In the genomic region with DNA sequence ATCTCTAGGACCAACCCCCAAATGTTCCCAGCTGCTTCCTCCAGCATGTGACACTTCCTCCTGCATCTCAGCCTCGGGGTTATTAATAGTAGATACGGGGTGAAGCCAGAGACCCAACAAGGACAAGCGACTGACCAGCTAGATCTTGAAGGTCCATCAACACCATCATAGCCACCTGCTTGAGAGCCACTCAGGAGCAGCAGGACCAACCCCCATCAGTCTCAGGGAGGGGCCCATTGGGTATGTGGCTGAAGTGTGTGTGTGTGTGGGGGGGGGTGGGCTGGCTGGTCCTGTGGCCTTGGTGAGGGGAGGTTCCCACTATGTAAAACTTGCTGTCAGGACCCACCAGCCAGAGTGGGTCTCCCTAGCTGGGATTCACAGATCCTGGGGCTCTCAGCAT, we compare ENCODE assay signal across 28 mouse cellular contexts. TPM values are rescaled to one million over a fixed set of nuclear protein-coding genes. Genes with fewer than 3 reads are reported as not detected.
A peak's percentile ranks its signal among the peaks of the same experiment; 100 is the strongest.
DNase-seq lines count a peak whose midpoint lies in the region; ATAC-seq and TF ChIP-seq lines count a peak whose summit lies in the region.
"Had no signal": no experiment of that assay in that cellular context is flagged by ENCODE, and none has a peak within 500 bp of the region (broad histone marks: within the 10 kb centered on the region; RNA-seq: fewer than 3 reads in every experiment).

No protein-coding gene starts in this region.

- ATAC-seq in intestine, embryonic 16.5 days, result no peak
- no peak for ATAC-seq in intestine, embryonic 15.5 days
- peak; percentile 50 for ATAC-seq in heart, embryonic 16.5 days (replicated peaks; ENCODE audit: extremely low read depth, insufficient read depth, low FRiP score)
- ATAC-seq: forebrain, embryonic 13.5 days; liver, embryonic 12.5 days; Patski had no signal

- peak overlapping the region; percentile 45; the same call in 1 of the 2 replicates for H3K4me3 ChIP-seq in gastrocnemius, adult 2 months
- H3K4me3 ChIP-seq in intestine, embryonic 16.5 days (ENCODE audit: low read length), result no peak overlapping the region
- no peak overlapping the region for H3K4me3 ChIP-seq in intestine, embryonic 15.5 days (replicated peaks)
- no peak overlapping the region for H3K4me3 ChIP-seq in CH12.LX (replicated peaks in 1 of 3; ENCODE audit: low read depth in 2 of 3, low read length in 2 of 3, poor library complexity in 1 of 3)
- peak overlapping the region; percentile 66 for H3K4me3 ChIP-seq in heart, embryonic 16.5 days (ENCODE audit: low read length)
- H3K4me3 ChIP-seq: embryonic facial prominence, embryonic 12.5 days; erythroblast, embryonic 14.5 days; forebrain, embryonic 13.5 days; left cerebral cortex, adult 2 months; liver, embryonic 12.5 days; lung, embryonic 15.5 days; midbrain, embryonic 12.5 days; neural tube, embryonic 15.5 days had no signal

- dilution Hi-C loops in CH12.LX (cut with MboI; ENCODE audit: extremely low pct_ligation_motif_present, extremely low pct_unique_long_range_greater_than_20kb, low sequenced_read_pairs), result no loop called here

- no peak for DNase-seq in gastrocnemius, adult 2 months
- DNase-seq in gastrocnemius, postnatal 14 days, result no peak
- no peak for DNase-seq in CH12.LX (ENCODE audit: extremely low read depth)
- no peak for DNase-seq in left cerebral cortex, adult 18-20 months (ENCODE audit: low spot score in 2 of 2)
- DNase-seq in cerebellum, adult 18-20 months, result no peak
- DNase-seq: adrenal gland, adult 8-10 months; cerebellum, postnatal 10 days; gastrocnemius, postnatal 36 days; kidney, adult 8-10 months; kidney, postnatal 14 days; left cerebral cortex, postnatal 4 days; right cerebral cortex, postnatal 14 days; thymus, postnatal 14 days had no signal

- H3K4me2 ChIP-seq in intestine, embryonic 16.5 days (ENCODE audit: low read depth, low read length), result no peak overlapping the region
- no peak overlapping the region for H3K4me2 ChIP-seq in intestine, embryonic 15.5 days (replicated peaks)
- no peak overlapping the region; the same call in 1 of the 2 replicates for H3K4me2 ChIP-seq in CH12.LX (ENCODE audit: insufficient read depth, low read depth, poor library complexity, severe bottlenecking)
- peak overlapping the region; percentile 69 for H3K4me2 ChIP-seq in heart, embryonic 16.5 days (ENCODE audit: low read depth, low read length)
- H3K4me2 ChIP-seq: embryonic facial prominence, embryonic 12.5 days; forebrain, embryonic 13.5 days; liver, embryonic 12.5 days; lung, embryonic 15.5 days; midbrain, embryonic 12.5 days; neural tube, embryonic 15.5 days had no signal

- WGBS in intestine, embryonic 16.5 days, result 79% methylated on average over 3 of the region's 3 CpGs
- 71% methylated on average over 3 of the region's 3 CpGs for WGBS in intestine, embryonic 15.5 days
- 27% methylated on average over 3 of the region's 3 CpGs for WGBS in heart, embryonic 16.5 days

- H3K9ac ChIP-seq in intestine, embryonic 16.5 days (ENCODE audit: low read depth, low read length), result 0 out of 2 replicates have a peak overlapping the region, but pooled peaks have one; percentile 22
- no peak overlapping the region for H3K9ac ChIP-seq in intestine, embryonic 15.5 days
- 0 out of 2 replicates have a peak overlapping the region, but pooled peaks have one; percentile 6 for H3K9ac ChIP-seq in CH12.LX (ENCODE audit: insufficient read depth, low read depth)
- H3K9ac ChIP-seq in heart, embryonic 16.5 days (ENCODE audit: low read length), result peak overlapping the region; percentile 88
- H3K9ac ChIP-seq: embryonic facial prominence, embryonic 12.5 days; forebrain, embryonic 13.5 days; liver, embryonic 12.5 days; lung, embryonic 15.5 days; midbrain, embryonic 12.5 days; neural tube, embryonic 15.5 days had no signal

- H3K9me3 ChIP-seq in intestine, embryonic 16.5 days (ENCODE audit: control insufficient read depth, low read length), result no peaks in the 10 kb centered on the region
- H3K9me3 ChIP-seq in intestine, embryonic 15.5 days, result no peaks in the 10 kb centered on the region
- H3K9me3 ChIP-seq in CH12.LX (replicated peaks; ENCODE audit: low read length), result peaks cover 4% of the 10 kb centered on the region
- no peaks in the 10 kb centered on the region for H3K9me3 ChIP-seq in heart, embryonic 16.5 days (replicated peaks; ENCODE audit: control insufficient read depth, low read length)
- H3K9me3 ChIP-seq: embryonic facial prominence, embryonic 12.5 days; forebrain, embryonic 13.5 days; liver, embryonic 12.5 days; lung, embryonic 15.5 days; midbrain, embryonic 12.5 days; neural tube, embryonic 15.5 days had no signal

- in situ Hi-C loops in CH12.LX (cut with MboI; ENCODE audit: low pct_ligation_motif_present, low pct_unique_long_range_greater_than_20kb, low sequenced_read_pairs), result no loop called here

- intact Hi-C loops in gastrocnemius, adult 2 months (cut with DNase I), result no loop called here
- intact Hi-C loops in gastrocnemius, postnatal 14 days (cut with DNase I; ENCODE audit: low total_unique reads), result no loop called here

- no peaks in the 10 kb centered on the region for H3K36me3 ChIP-seq in intestine, embryonic 16.5 days (ENCODE audit: control insufficient read depth, insufficient read depth, low read length)
- no peaks in the 10 kb centered on the region for H3K36me3 ChIP-seq in intestine, embryonic 15.5 days
- peaks cover 0 to 5% of the 10 kb centered on the region in 2 experiments for H3K36me3 ChIP-seq in CH12.LX (replicated peaks in 1 of 2; ENCODE audit: control insufficient read depth in 1 of 2, insufficient read depth in 1 of 2, low read length in 1 of 2)
- peaks cover 28% of the 10 kb centered on the region for H3K36me3 ChIP-seq in heart, embryonic 16.5 days (ENCODE audit: control insufficient read depth, insufficient read depth)
- H3K36me3 ChIP-seq: embryonic facial prominence, embryonic 12.5 days; liver, embryonic 12.5 days; lung, embryonic 15.5 days; midbrain, embryonic 12.5 days; neural tube, embryonic 15.5 days had no signal

- H3K4me1 ChIP-seq in intestine, embryonic 16.5 days (ENCODE audit: control insufficient read depth, insufficient read depth, low read length), result 0 out of 2 replicates have a peak, but pooled peaks cover 3% of the 10 kb centered on the region
- H3K4me1 ChIP-seq in intestine, embryonic 15.5 days (replicated peaks), result no peaks in the 10 kb centered on the region
- peaks cover 35 to 77% of the 10 kb centered on the region in 2 experiments for H3K4me1 ChIP-seq in CH12.LX (ENCODE audit: control insufficient read depth in 1 of 2, insufficient read depth in 2 of 2)
- peaks cover 33% of the 10 kb centered on the region for H3K4me1 ChIP-seq in heart, embryonic 16.5 days (ENCODE audit: control insufficient read depth, insufficient read depth, low read length)
- H3K4me1 ChIP-seq: embryonic facial prominence, embryonic 12.5 days; forebrain, embryonic 13.5 days; liver, embryonic 12.5 days; lung, embryonic 15.5 days; neural tube, embryonic 15.5 days had no signal

- no peaks in the 10 kb centered on the region for H3K27me3 ChIP-seq in intestine, embryonic 16.5 days (replicated peaks; ENCODE audit: control insufficient read depth, insufficient read depth, low read length)
- H3K27me3 ChIP-seq in intestine, embryonic 15.5 days (replicated peaks), result no peaks in the 10 kb centered on the region
- H3K27me3 ChIP-seq in CH12.LX (replicated peaks), result no peaks in the 10 kb centered on the region
- no peaks in the 10 kb centered on the region for H3K27me3 ChIP-seq in heart, embryonic 16.5 days (ENCODE audit: control insufficient read depth, insufficient read depth, low read length)
- H3K27me3 ChIP-seq: embryonic facial prominence, embryonic 12.5 days; forebrain, embryonic 13.5 days; liver, embryonic 12.5 days; lung, embryonic 15.5 days; midbrain, embryonic 12.5 days; neural tube, embryonic 15.5 days; Patski had no signal

- no peak for TF ChIP-seq RAD21 in CH12.LX (IDR thresholded peaks at IDR 0.05; ENCODE audit: low read depth, low read length)

- peak overlapping the region; percentile 57 for H3K27ac ChIP-seq in gastrocnemius, adult 2 months
- no peak overlapping the region for H3K27ac ChIP-seq in intestine, embryonic 16.5 days (ENCODE audit: low read length)
- H3K27ac ChIP-seq in intestine, embryonic 15.5 days, result no peak overlapping the region
- no peak overlapping the region for H3K27ac ChIP-seq in CH12.LX (ENCODE audit: insufficient read depth, low read depth)
- peak overlapping the region; percentile 97 for H3K27ac ChIP-seq in heart, embryonic 16.5 days (ENCODE audit: low read length)
- H3K27ac ChIP-seq: embryonic facial prominence, embryonic 12.5 days; forebrain, embryonic 13.5 days; liver, embryonic 12.5 days; lung, embryonic 15.5 days; macrophage; midbrain, embryonic 12.5 days; neural tube, embryonic 15.5 days had no signal

- H3K79me2 ChIP-seq in CH12.LX (replicated peaks; ENCODE audit: control insufficient read depth, extremely low read depth, insufficient read depth, poor library complexity, severe bottlenecking), result no peaks in the 10 kb centered on the region

- TF ChIP-seq EP300 in CH12.LX (IDR thresholded peaks at IDR 0.05; ENCODE audit: low read length), result no peak

- TF ChIP-seq POLR2A in CH12.LX (IDR thresholded peaks at IDR 0.05; ENCODE audit: low read depth, low read length), result no peak

- no peak for TF ChIP-seq CTCF in gastrocnemius, adult 2 months (IDR thresholded peaks at IDR 0.05)
- no peak for TF ChIP-seq CTCF in CH12.LX (conservative IDR thresholded peaks at IDR 0.05 in 1 of 2, IDR thresholded peaks at IDR 0.05 in 1 of 2; ENCODE audit: low read depth in 2 of 2, low read length in 2 of 2)

RNA-seq across cellular contexts. Expression of a gene that starts 19.0 kb away (rescaled TPM):
- 100 to 1,000 TPM; 548 to 725 TPM for total RNA-seq in gastrocnemius, adult 2 months (2021)
- 100 to 1,000 TPM; 113 to 172 TPM for total RNA-seq in gastrocnemius, postnatal 14 days (2021)
- 22.5 and 23.6 TPM in 2 replicates for polyA plus RNA-seq in intestine, embryonic 16.5 days (2015; fragmentation: Nextera tagmentation; extraction: Ambion mirVana)
- 16.5 and 17.9 TPM in 2 replicates for polyA plus RNA-seq in intestine, embryonic 15.5 days (2015; fragmentation: Nextera tagmentation; extraction: Ambion mirVana)
- 4.1 and 5.5 TPM in 2 replicates for total RNA-seq in CH12.LX (2012; rRNA removed)
- 5.3 and 6.2 TPM in 2 replicates for total RNA-seq in CH12.LX (2014; rRNA removed)
- 2.7 and 3.0 TPM in 2 replicates for polyA plus RNA-seq in CH12.LX (2012; ENCODE audit: insufficient read length, low read depth)
- 253 and 264 TPM in 2 replicates for polyA plus RNA-seq in heart, embryonic 16.5 days (2015; fragmentation: Nextera tagmentation; extraction: Ambion mirVana)
- 1 to 10 TPM; 3.2 to 3.5 TPM for total RNA-seq in left cerebral cortex, adult 18-20 months (2021)

RNA-seq across cellular contexts. Expression of a gene that starts 26.0 kb away (rescaled TPM):
- not detected for total RNA-seq in gastrocnemius, adult 2 months (2021)
- total RNA-seq in gastrocnemius, postnatal 14 days (2021), result not detected
- not detected in 2 replicates for polyA plus RNA-seq in intestine, embryonic 16.5 days (2015; fragmentation: Nextera tagmentation; extraction: Ambion mirVana)
- polyA plus RNA-seq in intestine, embryonic 15.5 days (2015; fragmentation: Nextera tagmentation; extraction: Ambion mirVana), result 0.13 TPM in 1 of 2 replicates, not detected in the other
- not detected in 2 replicates for total RNA-seq in CH12.LX (2012; rRNA removed)
- not detected in 2 replicates for total RNA-seq in CH12.LX (2014; rRNA removed)
- not detected in 2 replicates for polyA plus RNA-seq in CH12.LX (2012; ENCODE audit: insufficient read length, low read depth)
- not detected in 2 replicates for polyA plus RNA-seq in heart, embryonic 16.5 days (2015; fragmentation: Nextera tagmentation; extraction: Ambion mirVana)
- 1 to 10 TPM; 2.9 to 4.6 TPM for total RNA-seq in left cerebral cortex, adult 18-20 months (2021)
- total RNA-seq: adrenal gland, adult 8-10 months; ES-E14; gastrocnemius, postnatal 36 days had no signal
- polyA plus RNA-seq: erythroblast, embryonic 14.5 days; liver, embryonic 12.5 days; lung, embryonic 15.5 days; macrophage; Patski; stomach, embryonic 16.5 days had no signal

RNA-seq across cellular contexts. Expression of a gene that starts 51.7 kb away (rescaled TPM):
- total RNA-seq in gastrocnemius, adult 2 months (2021), result 1 to 10 TPM; 5.7 to 7.3 TPM
- 1 to 10 TPM; 3.1 to 3.6 TPM for total RNA-seq in gastrocnemius, postnatal 14 days (2021)
- polyA plus RNA-seq in intestine, embryonic 16.5 days (2015; fragmentation: Nextera tagmentation; extraction: Ambion mirVana), result 5.5 and 5.6 TPM in 2 replicates
- polyA plus RNA-seq in intestine, embryonic 15.5 days (2015; fragmentation: Nextera tagmentation; extraction: Ambion mirVana), result 5.6 and 6.6 TPM in 2 replicates
- 5.4 and 11.5 TPM in 2 replicates for total RNA-seq in CH12.LX (2012; rRNA removed)
- total RNA-seq in CH12.LX (2014; rRNA removed), result 6.8 and 7.6 TPM in 2 replicates
- 3.0 and 3.1 TPM in 2 replicates for polyA plus RNA-seq in CH12.LX (2012; ENCODE audit: insufficient read length, low read depth)
- 9.9 and 11.7 TPM in 2 replicates for polyA plus RNA-seq in heart, embryonic 16.5 days (2015; fragmentation: Nextera tagmentation; extraction: Ambion mirVana)
- total RNA-seq in left cerebral cortex, adult 18-20 months (2021), result 10 to 100 TPM; 32.7 to 38.9 TPM

Comparison
In these comparisons a context has a peak if more than half of its experiments do, and no peak if none do; other contexts are left out.
1. H3K27ac ChIP-seq: peak in gastrocnemius, adult 2 months (single experiment) and heart, embryonic 16.5 days (single experiment); none in intestine, embryonic 16.5 days (single experiment), intestine, embryonic 15.5 days (single experiment) and CH12.LX (single experiment).
2. H3K4me3 ChIP-seq: peak in gastrocnemius, adult 2 months (single experiment) and heart, embryonic 16.5 days (single experiment); none in intestine, embryonic 16.5 days (single experiment), intestine, embryonic 15.5 days (single experiment) and CH12.LX (0 of 3).
3. RNA of a gene that starts 19.0 kb away (total RNA-seq): 548 to 725 TPM in gastrocnemius, adult 2 months and 113 to 172 TPM in gastrocnemius, postnatal 14 days; 4.1 to 6.2 TPM in CH12.LX and 3.2 to 3.5 TPM in left cerebral cortex, adult 18-20 months; every median in the first group is over 10 times any median in the second.